Mouse (Mus musculus): ENCODE results near the gene Gatad1. TPM values are rescaled to one million over a fixed set of nuclear protein-coding genes. Genes with fewer than 3 reads are reported as not detected.

Gene Gatad1
- polyA plus RNA-seq, 1 experiment, result 125 TPM

- Histone ChIP-seq H3K27me3 (ENCODE audit: control insufficient read depth, insufficient read depth, insufficient read length) (no peaks in the 10 kb centered on the region), H3K36me3 (ENCODE audit: control insufficient read depth, insufficient read depth) (peaks cover 11% of the 10 kb centered on the region)
- no peak for TF ChIP-seq MAX (IDR thresholded peaks at IDR 0.05)
- TF ChIP-seq USF1 (IDR thresholded peaks at IDR 0.05; ENCODE audit: low read depth), result no peak
- TF ChIP-seq CTCF (IDR thresholded peaks at IDR 0.05; ENCODE audit: control insufficient read depth, insufficient read depth, insufficient read length), result no peak
- TF ChIP-seq FOSL1 (IDR thresholded peaks at IDR 0.05; ENCODE audit: insufficient read depth, low read length, poor library complexity, severe bottlenecking), result no peak
- no peak for TF ChIP-seq MYOG (IDR thresholded peaks at IDR 0.05; ENCODE audit: control insufficient read depth, extremely low read depth, insufficient read length)
- no peak for TF ChIP-seq CEBPB (IDR thresholded peaks at IDR 0.05; ENCODE audit: low read depth)
- TF ChIP-seq MYOD1 (IDR thresholded peaks at IDR 0.05; ENCODE audit: control insufficient read depth, insufficient read length, low read depth), result no peak
Observed at GRCm38 (mm10) chr5:3607114-3607513, 49.9 kb downstream of the Gatad1 start.

GRCm38 (mm10) chr5:3600790-3601189 lies 56.2 kb downstream of the Gatad1 start:
- Histone ChIP-seq H3K4me3 (ENCODE audit: insufficient read depth, poor library complexity, severe bottlenecking) (no peak overlapping the region), H3K79me3 (ENCODE audit: low read depth) (no peaks in the 10 kb centered on the region), H3K36me3 (ENCODE audit: control insufficient read depth, insufficient read depth) (peaks cover 5% of the 10 kb centered on the region), H3K27me3 (ENCODE audit: control insufficient read depth, insufficient read depth, insufficient read length) (no peaks in the 10 kb centered on the region), H3ac (ENCODE audit: control insufficient read depth, insufficient read length, low read depth) (no peak overlapping the region), H3K79me2 (ENCODE audit: control insufficient read depth, insufficient read depth) (peaks cover under 1% of the 10 kb centered on the region)
- TF ChIP-seq CEBPB (IDR thresholded peaks at IDR 0.05; ENCODE audit: low read depth) (no peak), FOSL1 (IDR thresholded peaks at IDR 0.05; ENCODE audit: insufficient read depth, low read length, poor library complexity, severe bottlenecking) (no peak), CTCF (IDR thresholded peaks at IDR 0.05; ENCODE audit: control insufficient read depth, insufficient read depth, insufficient read length) (no peak), MYOD1 (IDR thresholded peaks at IDR 0.05; ENCODE audit: control insufficient read depth, insufficient read length, low read depth) (no peak), MAX (IDR thresholded peaks at IDR 0.05) (no peak), USF1 (IDR thresholded peaks at IDR 0.05; ENCODE audit: low read depth) (no peak), MYOG (IDR thresholded peaks at IDR 0.05; ENCODE audit: control insufficient read depth, extremely low read depth, insufficient read length) (no peak)

More at GRCm38 (mm10) chr5:3607114-3607513, 49.9 kb downstream of the Gatad1 start:
- no peaks in the 10 kb centered on the region for H3K79me3 ChIP-seq (ENCODE audit: low read depth)
- no peak overlapping the region for H3ac ChIP-seq (ENCODE audit: control insufficient read depth, insufficient read length, low read depth)
- H3K4me3 ChIP-seq (ENCODE audit: insufficient read depth, poor library complexity, severe bottlenecking), result no peak overlapping the region
- H3K79me2 ChIP-seq (ENCODE audit: control insufficient read depth, insufficient read depth), result no peaks in the 10 kb centered on the region

- no peak for TF ChIP-seq USF1 (IDR thresholded peaks at IDR 0.05; ENCODE audit: low read depth)
- TF ChIP-seq MAX (IDR thresholded peaks at IDR 0.05), result no peak
- TF ChIP-seq MYOG (IDR thresholded peaks at IDR 0.05; ENCODE audit: control insufficient read depth, extremely low read depth, insufficient read length), result no peak
- no peak for TF ChIP-seq CTCF (IDR thresholded peaks at IDR 0.05; ENCODE audit: control insufficient read depth, insufficient read depth, insufficient read length)
- TF ChIP-seq CEBPB (IDR thresholded peaks at IDR 0.05; ENCODE audit: low read depth), result no peak
- no peak for TF ChIP-seq FOSL1 (IDR thresholded peaks at IDR 0.05; ENCODE audit: insufficient read depth, low read length, poor library complexity, severe bottlenecking)
- no peak for TF ChIP-seq MYOD1 (IDR thresholded peaks at IDR 0.05; ENCODE audit: control insufficient read depth, insufficient read length, low read depth)
- peaks cover 5% of the 10 kb centered on the region for H3K79me2 ChIP-seq (ENCODE audit: control insufficient read depth, insufficient read depth)
- H3K79me3 ChIP-seq (ENCODE audit: low read depth), result peaks cover 4% of the 10 kb centered on the region
- peaks cover under 1% of the 10 kb centered on the region for H3K36me3 ChIP-seq (ENCODE audit: control insufficient read depth, insufficient read depth)
- no peaks in the 10 kb centered on the region for H3K27me3 ChIP-seq (ENCODE audit: control insufficient read depth, insufficient read depth, insufficient read length)
- H3K4me3 ChIP-seq (ENCODE audit: insufficient read depth, poor library complexity, severe bottlenecking), result no peak overlapping the region
- H3ac ChIP-seq (ENCODE audit: control insufficient read depth, insufficient read length, low read depth), result no peak overlapping the region
Observed at GRCm38 (mm10) chr5:3600298-3600697, 56.7 kb downstream of the Gatad1 start.

GRCm38 (mm10) chr5:3598766-3599165 lies 58.2 kb downstream of the Gatad1 start:
- Histone ChIP-seq H3K79me2 (ENCODE audit: control insufficient read depth, insufficient read depth) (peaks cover 20% of the 10 kb centered on the region), H3ac (ENCODE audit: control insufficient read depth, insufficient read length, low read depth) (no peak overlapping the region), H3K4me3 (ENCODE audit: insufficient read depth, poor library complexity, severe bottlenecking) (no peak overlapping the region), H3K36me3 (ENCODE audit: control insufficient read depth, insufficient read depth) (no peaks in the 10 kb centered on the region), H3K27me3 (ENCODE audit: control insufficient read depth, insufficient read depth, insufficient read length) (no peaks in the 10 kb centered on the region), H3K79me3 (ENCODE audit: low read depth) (peaks cover 9% of the 10 kb centered on the region)
- TF ChIP-seq FOSL1 (IDR thresholded peaks at IDR 0.05; ENCODE audit: insufficient read depth, low read length, poor library complexity, severe bottlenecking), result no peak
- no peak for TF ChIP-seq CEBPB (IDR thresholded peaks at IDR 0.05; ENCODE audit: low read depth)
- no peak for TF ChIP-seq CTCF (IDR thresholded peaks at IDR 0.05; ENCODE audit: control insufficient read depth, insufficient read depth, insufficient read length)
- TF ChIP-seq MYOD1 (IDR thresholded peaks at IDR 0.05; ENCODE audit: control insufficient read depth, insufficient read length, low read depth), result no peak
- no peak for TF ChIP-seq MYOG (IDR thresholded peaks at IDR 0.05; ENCODE audit: control insufficient read depth, extremely low read depth, insufficient read length)
- TF ChIP-seq USF1 (IDR thresholded peaks at IDR 0.05; ENCODE audit: low read depth), result no peak
- no peak for TF ChIP-seq MAX (IDR thresholded peaks at IDR 0.05)

GRCm38 (mm10) chr5:3597171-3597570 lies 59.8 kb downstream of the Gatad1 start:
- no peak overlapping the region for H3K4me3 ChIP-seq (ENCODE audit: insufficient read depth, poor library complexity, severe bottlenecking)
- no peaks in the 10 kb centered on the region for H3K36me3 ChIP-seq (ENCODE audit: control insufficient read depth, insufficient read depth)
- H3K79me2 ChIP-seq (ENCODE audit: control insufficient read depth, insufficient read depth), result peaks cover 32% of the 10 kb centered on the region

More at GRCm38 (mm10) chr5:3597171-3597570, 59.8 kb downstream of the Gatad1 start:
- H3ac ChIP-seq (ENCODE audit: control insufficient read depth, insufficient read length, low read depth), result no peak overlapping the region
- H3K27me3 ChIP-seq (ENCODE audit: control insufficient read depth, insufficient read depth, insufficient read length), result no peaks in the 10 kb centered on the region
- H3K79me3 ChIP-seq (ENCODE audit: low read depth), result peaks cover 9% of the 10 kb centered on the region
- TF ChIP-seq MAX (IDR thresholded peaks at IDR 0.05), result no peak
- no peak for TF ChIP-seq CEBPB (IDR thresholded peaks at IDR 0.05; ENCODE audit: low read depth)
- no peak for TF ChIP-seq USF1 (IDR thresholded peaks at IDR 0.05; ENCODE audit: low read depth)
- no peak for TF ChIP-seq CTCF (IDR thresholded peaks at IDR 0.05; ENCODE audit: control insufficient read depth, insufficient read depth, insufficient read length)
- no peak for TF ChIP-seq MYOD1 (IDR thresholded peaks at IDR 0.05; ENCODE audit: control insufficient read depth, insufficient read length, low read depth)
- TF ChIP-seq MYOG (IDR thresholded peaks at IDR 0.05; ENCODE audit: control insufficient read depth, extremely low read depth, insufficient read length), result no peak
- TF ChIP-seq FOSL1 (IDR thresholded peaks at IDR 0.05; ENCODE audit: insufficient read depth, low read length, poor library complexity, severe bottlenecking), result no peak

All from C2C12 (cell line).